Mouse (Mus musculus) splenic B cell, adult 2 months (primary cell): ENCODE measurements around the gene Gm6169.

ENCODE experiments used
- DNase-seq: peaks from one replicate; pipeline ENCODE4 v3.0.0-alpha.2; 2011; ENCODE audit warnings: low read depth, low spot score
- H3K27me3 ChIP-seq: 2 replicates; pipeline ENCODE4 v1.6.1; 2012; ENCODE audit warnings: mild to moderate bottlenecking, low read length, moderate library complexity, mixed read lengths; ENCODE audit not compliant: control insufficient read depth, poor library complexity, insufficient read depth, severe bottlenecking
- H3K36me3 ChIP-seq: 2 replicates; pipeline ENCODE4 v1.6.1; 2012; ENCODE audit warnings: mild to moderate bottlenecking, low read length, moderate library complexity, mixed read lengths; ENCODE audit not compliant: control insufficient read depth, poor library complexity, insufficient read depth, severe bottlenecking

Gene Gm6169

GRCm38 (mm10) chr13:97060331-97060730 is 38.7 kb downstream of the Gm6169 start:
- no peak for DNase-seq
- H3K36me3 ChIP-seq = no peaks in the 10 kb centered on the region
- H3K27me3 ChIP-seq = no peaks in the 10 kb centered on the region

DNA sequence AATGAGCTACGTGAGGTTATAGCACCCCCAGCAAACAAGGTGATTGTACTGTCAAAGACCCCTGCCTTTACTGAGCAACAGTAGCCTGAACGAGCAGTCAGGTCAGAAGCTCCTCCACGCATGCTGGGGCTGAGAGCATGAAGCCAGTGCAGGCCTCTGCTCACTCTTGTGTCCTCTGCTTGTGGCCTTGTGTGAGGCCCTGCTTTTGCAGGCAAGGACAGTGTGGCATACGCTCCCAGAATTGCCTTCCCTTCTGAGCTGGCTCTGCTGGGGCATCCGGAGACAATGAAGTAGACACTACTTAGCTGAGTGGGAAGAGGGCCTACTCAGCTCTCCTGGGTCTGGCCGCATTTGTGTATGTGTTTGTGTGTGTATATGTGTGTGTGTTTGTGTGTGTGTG is 39.3 kb downstream of the Gm6169 start:
- no peak for DNase-seq
- no peaks in the 10 kb centered on the region for H3K27me3 ChIP-seq
- H3K36me3 ChIP-seq = no peaks in the 10 kb centered on the region

GRCm38 (mm10) chr13:97057817-97058216 is 41.2 kb downstream of the Gm6169 start:
- DNase-seq = no peak
- no peaks in the 10 kb centered on the region for H3K36me3 ChIP-seq

DNA sequence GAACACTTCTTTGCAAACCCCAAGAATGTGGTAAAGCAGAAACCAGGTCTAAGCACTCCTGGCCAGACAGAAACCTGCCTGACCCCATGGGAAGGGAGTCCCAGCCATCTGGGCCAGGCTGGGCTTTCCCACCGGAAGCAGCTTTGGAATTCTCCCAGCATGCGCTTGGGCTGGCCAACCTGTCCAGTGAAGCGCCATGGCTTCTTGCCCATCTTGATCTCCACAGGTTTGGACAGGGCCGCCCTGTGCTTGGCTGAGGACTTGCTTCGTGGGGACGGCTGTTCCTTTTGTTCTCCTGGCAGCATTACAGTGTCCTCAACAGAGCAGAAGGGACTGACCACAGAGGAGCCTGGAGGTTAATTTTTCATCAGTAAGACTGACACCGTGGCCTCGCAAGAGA is 45.2 kb downstream of the Gm6169 start:
- DNase-seq = no peak
- H3K27me3 ChIP-seq = no peaks in the 10 kb centered on the region
- no peaks in the 10 kb centered on the region for H3K36me3 ChIP-seq

More at GRCm38 (mm10) chr13:97057817-97058216, 41.2 kb downstream of the Gm6169 start:
- H3K27me3 ChIP-seq = no peaks in the 10 kb centered on the region

GRCm38 (mm10) chr13:97052667-97053066 is 46.4 kb downstream of the Gm6169 start:
- peak; percentile 30 for DNase-seq
- Histone ChIP-seq H3K27me3 (no peaks in the 10 kb centered on the region), H3K36me3 (no peaks in the 10 kb centered on the region)

DNA sequence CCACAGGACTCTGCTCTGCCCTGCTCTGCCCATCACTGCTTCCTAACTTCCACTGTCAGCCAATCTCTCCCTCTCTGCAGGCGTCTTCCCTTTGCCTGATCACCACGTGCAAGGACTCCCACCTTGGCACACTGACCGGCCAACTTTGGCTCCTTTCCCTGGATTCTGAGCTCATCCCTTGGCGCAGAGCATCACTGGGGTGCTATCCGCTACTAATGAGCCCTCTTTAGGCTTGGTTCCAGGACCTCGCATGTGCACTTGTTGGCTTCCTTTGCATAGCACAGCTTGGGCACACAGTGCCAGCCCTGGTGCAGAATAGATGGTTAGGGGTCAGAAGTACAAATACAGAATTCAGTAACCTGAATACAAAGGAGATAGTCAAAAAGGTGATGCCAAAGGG is 47.9 kb downstream of the Gm6169 start:
- no peak for DNase-seq
- Histone ChIP-seq H3K36me3 (no peaks in the 10 kb centered on the region), H3K27me3 (no peaks in the 10 kb centered on the region)
